Comparison of ENCODE assay signal across 9 mouse cellular contexts in genomic region chr2:167628872-167629271, GRCm38 (mm10). TPM values are rescaled to one million over a fixed set of nuclear protein-coding genes. Genes with fewer than 3 reads are reported as not detected.
DNase-seq lines count a peak whose midpoint lies in the region; ATAC-seq and TF ChIP-seq lines count a peak whose summit lies in the region.
"Had no signal": no experiment of that assay in that cellular context is flagged by ENCODE, and none has a peak within 500 bp of the region (broad histone marks: within the 10 kb centered on the region; RNA-seq: fewer than 3 reads in every experiment).

No protein-coding gene starts in this region.

- 76% methylated on average over 4 of the region's 4 CpGs for WGBS in forebrain, embryonic 12.5 days
- WGBS in forebrain, postnatal 0 days: 30% methylated on average over 4 of the region's 4 CpGs
- 18% methylated on average over 4 of the region's 4 CpGs for WGBS in heart, embryonic 13.5 days
- 49% methylated on average over 4 of the region's 4 CpGs for WGBS in liver, embryonic 11.5 days

- no peak for TF ChIP-seq CTCF in forebrain, postnatal 0 days (IDR thresholded peaks at IDR 0.05; ENCODE audit: low read depth)

- H3K27ac ChIP-seq in forebrain, embryonic 12.5 days: peak overlapping the region; percentile 42; the same call in 1 of the 2 replicates
- H3K27ac ChIP-seq in forebrain, postnatal 0 days (ENCODE audit: low read depth, low read length): no peak overlapping the region
- H3K27ac ChIP-seq in heart, embryonic 13.5 days (replicated peaks): peak overlapping the region; percentile 91
- H3K27ac ChIP-seq in liver, embryonic 11.5 days (ENCODE audit: low read depth, low read length): peak overlapping the region; percentile 97

- H3K9ac ChIP-seq in forebrain, embryonic 12.5 days: no peak overlapping the region
- H3K9ac ChIP-seq in forebrain, postnatal 0 days: no peak overlapping the region
- H3K9ac ChIP-seq in heart, embryonic 13.5 days: peak overlapping the region; percentile 99
- peak overlapping the region; percentile 97 for H3K9ac ChIP-seq in liver, embryonic 11.5 days (ENCODE audit: low read depth, low read length)

- H3K36me3 ChIP-seq in forebrain, embryonic 12.5 days (replicated peaks): peaks cover 15% of the 10 kb centered on the region
- H3K36me3 ChIP-seq in forebrain, postnatal 0 days (ENCODE audit: insufficient read depth): peaks cover 9% of the 10 kb centered on the region; the same call in 1 of the 2 replicates
- peaks cover 23% of the 10 kb centered on the region for H3K36me3 ChIP-seq in heart, embryonic 13.5 days
- H3K36me3 ChIP-seq in liver, embryonic 11.5 days (ENCODE audit: control insufficient read depth, insufficient read depth, low read length): peaks cover 12% of the 10 kb centered on the region

- ATAC-seq in forebrain, embryonic 12.5 days (ENCODE audit: low FRiP score): no peak
- ATAC-seq in forebrain, postnatal 0 days: no peak
- no peak for ATAC-seq in heart, embryonic 13.5 days (ENCODE audit: extremely low read depth, insufficient number of reproducible peaks, low FRiP score, low TSS enrichment)
- peak; percentile 86 for ATAC-seq in liver, embryonic 11.5 days (replicated peaks; ENCODE audit: low FRiP score)

- H3K9me3 ChIP-seq in forebrain, embryonic 12.5 days: no peaks in the 10 kb centered on the region
- H3K9me3 ChIP-seq in forebrain, postnatal 0 days (ENCODE audit: low read length): no peaks in the 10 kb centered on the region
- no peaks in the 10 kb centered on the region for H3K9me3 ChIP-seq in heart, embryonic 13.5 days
- no peaks in the 10 kb centered on the region for H3K9me3 ChIP-seq in liver, embryonic 11.5 days (ENCODE audit: control insufficient read depth, low read length)

- no peak overlapping the region for H3K4me3 ChIP-seq in forebrain, embryonic 12.5 days (replicated peaks)
- no peak overlapping the region for H3K4me3 ChIP-seq in forebrain, postnatal 0 days (ENCODE audit: low read depth, low read length)
- peak overlapping the region; percentile 86 for H3K4me3 ChIP-seq in heart, embryonic 13.5 days
- peak overlapping the region; percentile 99 for H3K4me3 ChIP-seq in liver, embryonic 11.5 days (ENCODE audit: low read depth, low read length)

- peaks cover 51% of the 10 kb centered on the region for H3K4me1 ChIP-seq in forebrain, embryonic 12.5 days
- H3K4me1 ChIP-seq in forebrain, postnatal 0 days (ENCODE audit: insufficient read depth): peaks cover 16% of the 10 kb centered on the region
- H3K4me1 ChIP-seq in heart, embryonic 13.5 days: peaks cover 75% of the 10 kb centered on the region
- peaks cover 61% of the 10 kb centered on the region for H3K4me1 ChIP-seq in liver, embryonic 11.5 days (replicated peaks; ENCODE audit: control insufficient read depth, insufficient read depth, low read length)

- H3K27me3 ChIP-seq in forebrain, embryonic 12.5 days: no peaks in the 10 kb centered on the region
- no peaks in the 10 kb centered on the region for H3K27me3 ChIP-seq in forebrain, postnatal 0 days (ENCODE audit: insufficient read depth, low read length)
- H3K27me3 ChIP-seq in heart, embryonic 13.5 days (replicated peaks): no peaks in the 10 kb centered on the region
- no peaks in the 10 kb centered on the region for H3K27me3 ChIP-seq in liver, embryonic 11.5 days (replicated peaks; ENCODE audit: control insufficient read depth, insufficient read depth, low read length)

- H3K4me2 ChIP-seq in forebrain, embryonic 12.5 days: no peak overlapping the region; the same call in 1 of the 2 replicates
- no peak overlapping the region for H3K4me2 ChIP-seq in forebrain, postnatal 0 days (ENCODE audit: low read depth)
- H3K4me2 ChIP-seq in heart, embryonic 13.5 days: peak overlapping the region; percentile 97
- H3K4me2 ChIP-seq in liver, embryonic 11.5 days: peak overlapping the region; percentile 98

- no peak for DNase-seq in forebrain, postnatal 0 days
- peak; percentile 99 for DNase-seq in MEL-GATA-1-ER (ENCODE audit: extremely low read depth, low read depth)
- DNase-seq in liver, embryonic 11.5 days (ENCODE audit: low spot score): no peak
- DNase-seq in spleen, postnatal 10 days (ENCODE audit: low spot score in 2 of 2): peak; percentile 94
- DNase-seq in thymus, postnatal 25 days: no peak
- DNase-seq in yolk sac, embryonic 10.5 days (ENCODE audit: low spot score): no peak

RNA-seq across cellular contexts. Expression of gene Ube2v1, which starts 3.0 kb away (rescaled TPM):
- 303 and 311 TPM in 2 replicates for polyA plus RNA-seq in forebrain, embryonic 12.5 days (2016; fragmentation: Nextera tagmentation; extraction: Ambion mirVana)
- 161 TPM in 2 replicates for total RNA-seq in forebrain, postnatal 0 days (2014; rRNA removed)
- polyA plus RNA-seq in forebrain, postnatal 0 days (2015; fragmentation: Nextera tagmentation; extraction: Ambion mirVana): 328 and 369 TPM in 2 replicates
- 216 and 229 TPM in 2 replicates for polyA plus RNA-seq in heart, embryonic 13.5 days (2015; fragmentation: Nextera tagmentation; extraction: Ambion mirVana)
- polyA plus RNA-seq in liver, embryonic 11.5 days (2014; fragmentation: Nextera tagmentation; extraction: Ambion mirVana): 304 and 308 TPM in 2 replicates

RNA-seq across cellular contexts. Expression of gene Gm20431, which starts 32.4 kb away (rescaled TPM):
- polyA plus RNA-seq in forebrain, embryonic 12.5 days (2016; fragmentation: Nextera tagmentation; extraction: Ambion mirVana): 7.5 and 10.2 TPM in 2 replicates
- not detected in 2 replicates for total RNA-seq in forebrain, postnatal 0 days (2014; rRNA removed)
- 7.5 and 9.7 TPM in 2 replicates for polyA plus RNA-seq in forebrain, postnatal 0 days (2015; fragmentation: Nextera tagmentation; extraction: Ambion mirVana)
- polyA plus RNA-seq in heart, embryonic 13.5 days (2015; fragmentation: Nextera tagmentation; extraction: Ambion mirVana): 1.9 and 4.5 TPM in 2 replicates
- polyA plus RNA-seq in liver, embryonic 11.5 days (2014; fragmentation: Nextera tagmentation; extraction: Ambion mirVana): 3.8 and 4.9 TPM in 2 replicates
- total RNA-seq: hematopoietic stem cell, adult 5-6 weeks had no signal

RNA-seq across cellular contexts. Expression of gene Cebpb, which starts 59.8 kb away (rescaled TPM):
- 0.95 and 1.5 TPM in 2 replicates for polyA plus RNA-seq in forebrain, embryonic 12.5 days (2016; fragmentation: Nextera tagmentation; extraction: Ambion mirVana)
- 4.2 and 5.7 TPM in 2 replicates for total RNA-seq in forebrain, postnatal 0 days (2014; rRNA removed)
- 4.3 and 4.5 TPM in 2 replicates for polyA plus RNA-seq in forebrain, postnatal 0 days (2015; fragmentation: Nextera tagmentation; extraction: Ambion mirVana)
- polyA plus RNA-seq in heart, embryonic 13.5 days (2015; fragmentation: Nextera tagmentation; extraction: Ambion mirVana): 2.0 and 4.5 TPM in 2 replicates
- 13.9 and 14.4 TPM in 2 replicates for polyA plus RNA-seq in liver, embryonic 11.5 days (2014; fragmentation: Nextera tagmentation; extraction: Ambion mirVana)

Comparison
In these comparisons a context has a peak if more than half of its experiments do, and no peak if none do; other contexts are left out.
1. H3K4me2 ChIP-seq: peak in heart, embryonic 13.5 days (single experiment) and liver, embryonic 11.5 days (single experiment); none in forebrain, embryonic 12.5 days (single experiment) and forebrain, postnatal 0 days (single experiment).
2. H3K4me3 ChIP-seq: peak in heart, embryonic 13.5 days (single experiment) and liver, embryonic 11.5 days (single experiment); none in forebrain, embryonic 12.5 days (single experiment) and forebrain, postnatal 0 days (single experiment).
3. H3K9ac ChIP-seq: peak in heart, embryonic 13.5 days (single experiment) and liver, embryonic 11.5 days (single experiment); none in forebrain, embryonic 12.5 days (single experiment) and forebrain, postnatal 0 days (single experiment).
4. DNase-seq: peak in MEL-GATA-1-ER (single experiment) and spleen, postnatal 10 days (2 of 2); none in forebrain, postnatal 0 days (single experiment), liver, embryonic 11.5 days (single experiment), thymus, postnatal 25 days (single experiment) and yolk sac, embryonic 10.5 days (single experiment).